Mouse (Mus musculus): ENCODE results near the gene Ddc. TPM values are rescaled to one million over a fixed set of nuclear protein-coding genes. Genes with fewer than 3 reads are reported as not detected.

Ddc gene
- polyA plus RNA-seq, 1 experiment from 2014 or later = 4.9 TPM

DNA sequence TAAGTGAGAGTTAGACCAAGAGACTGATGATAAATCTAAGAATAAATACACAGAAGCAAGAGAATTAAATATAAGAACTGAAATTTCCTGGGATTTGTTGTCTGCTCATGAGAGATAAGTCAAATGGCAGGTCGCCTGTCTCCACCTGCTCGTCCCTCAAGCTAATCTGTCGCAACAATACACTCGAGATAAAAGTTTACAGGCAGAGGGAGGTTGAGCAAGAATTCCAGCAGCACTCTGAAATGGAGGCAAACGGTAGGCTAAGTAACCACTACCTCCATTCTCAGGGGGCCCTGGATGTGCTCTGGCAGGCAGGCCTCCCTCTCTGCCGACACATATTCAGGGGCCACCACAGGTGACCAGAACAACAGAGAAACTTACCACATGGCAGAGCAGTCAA, 62.6 kb downstream of the Ddc start:
- no peak overlapping the region for H3K9ac ChIP-seq
- 51% methylated on average over 6 of the region's 6 CpGs for WGBS
- ATAC-seq (ENCODE audit: low FRiP score, low read depth) = no peak
- H3K4me2 ChIP-seq (replicated peaks) = no peak overlapping the region
- no peaks in the 10 kb centered on the region for H3K36me3 ChIP-seq
- no peaks in the 10 kb centered on the region for H3K27me3 ChIP-seq (replicated peaks)
- peaks cover 29% of the 10 kb centered on the region for H3K4me1 ChIP-seq
- no peaks in the 10 kb centered on the region for H3K9me3 ChIP-seq
- no peak overlapping the region for H3K4me3 ChIP-seq
- H3K27ac ChIP-seq = no peak overlapping the region

GRCm38 (mm10) chr11:11833100-11833499, 64.8 kb downstream of the Ddc start:
- WGBS = 6% methylated on average over 8 of the region's 8 CpGs
- no peaks in the 10 kb centered on the region for H3K27me3 ChIP-seq (replicated peaks)
- no peak overlapping the region; the same call in 1 of the 2 replicates for H3K4me2 ChIP-seq (replicated peaks)
- no peaks in the 10 kb centered on the region for H3K36me3 ChIP-seq
- H3K27ac ChIP-seq = no peak overlapping the region
- no peak for ATAC-seq (ENCODE audit: low FRiP score, low read depth)
- no peak overlapping the region for H3K9ac ChIP-seq
- H3K4me1 ChIP-seq = peaks cover 48% of the 10 kb centered on the region
- no peaks in the 10 kb centered on the region for H3K9me3 ChIP-seq
- H3K4me3 ChIP-seq = no peak overlapping the region

DNA sequence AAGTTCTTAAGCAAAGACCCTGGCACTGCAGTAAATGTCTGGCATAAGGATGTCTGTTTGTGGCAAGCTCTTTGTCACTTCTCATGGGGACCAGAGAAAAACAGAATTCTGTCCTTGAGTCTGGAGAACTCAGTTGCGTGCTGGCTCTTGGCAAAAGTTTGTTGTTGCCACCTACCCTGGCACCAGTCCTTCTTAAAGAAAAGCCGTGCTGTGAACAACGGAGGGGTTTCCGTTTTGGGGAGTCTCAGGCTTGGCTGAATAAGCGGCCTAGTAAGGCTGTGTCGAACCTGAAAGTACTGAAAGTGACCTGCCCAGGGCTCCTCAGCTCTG, 65.2 kb downstream of the Ddc start:
- Histone ChIP-seq H3K36me3 (no peaks in the 10 kb centered on the region), H3K9ac (no peak overlapping the region), H3K4me1 (peaks cover 52% of the 10 kb centered on the region), H3K4me2 (replicated peaks) (no peak overlapping the region), H3K4me3 (no peak overlapping the region), H3K9me3 (no peaks in the 10 kb centered on the region), H3K27me3 (replicated peaks) (no peaks in the 10 kb centered on the region), H3K27ac (peak overlapping the region; percentile 51; the same call in 1 of the 2 replicates)
- no peak for ATAC-seq (ENCODE audit: low FRiP score, low read depth)
- WGBS = 19% methylated on average over 6 of the region's 6 CpGs

GRCm38 (mm10) chr11:11831940-11832754, 65.8 kb downstream of the Ddc start:
- H3K4me3 ChIP-seq = no peak overlapping the region
- no peaks in the 10 kb centered on the region for H3K9me3 ChIP-seq
- no peaks in the 10 kb centered on the region for H3K27me3 ChIP-seq (replicated peaks)
- H3K4me1 ChIP-seq = peaks cover 55% of the 10 kb centered on the region
- H3K36me3 ChIP-seq = no peaks in the 10 kb centered on the region
- peak overlapping the region; percentile 51 for H3K27ac ChIP-seq
- WGBS = 5% methylated on average over 6 of the region's 6 CpGs
- no peak for ATAC-seq (ENCODE audit: low FRiP score, low read depth)
- H3K4me2 ChIP-seq (replicated peaks) = peak overlapping the region; percentile 7; the same call in 1 of the 2 replicates
- no peak overlapping the region for H3K9ac ChIP-seq

DNA sequence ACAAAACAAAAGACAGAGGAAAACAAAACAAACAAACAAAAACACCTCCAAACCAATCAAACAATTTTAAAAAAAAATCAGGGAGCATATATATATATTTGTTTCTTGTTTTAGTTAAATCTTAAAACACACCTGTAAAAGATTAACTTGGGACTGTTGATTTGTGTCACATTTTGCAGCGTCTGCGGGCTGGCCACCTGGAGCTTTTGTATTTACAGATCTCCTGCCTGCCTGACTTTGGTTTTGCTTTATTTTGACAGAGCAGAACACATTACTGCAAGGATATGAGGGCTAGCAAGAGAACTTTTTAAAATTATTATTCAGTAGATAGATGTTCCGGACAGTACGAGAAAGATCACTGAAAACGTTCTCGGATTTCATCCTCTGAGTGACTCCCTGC, 66.4 kb downstream of the Ddc start:
- Histone ChIP-seq H3K36me3 (no peaks in the 10 kb centered on the region), H3K4me3 (no peak overlapping the region), H3K4me2 (replicated peaks) (peak overlapping the region; percentile 7; the same call in 1 of the 2 replicates), H3K4me1 (peaks cover 51% of the 10 kb centered on the region), H3K9ac (no peak overlapping the region), H3K9me3 (no peaks in the 10 kb centered on the region), H3K27ac (0 out of 2 replicates have a peak overlapping the region, but pooled peaks have one; percentile 51), H3K27me3 (replicated peaks) (no peaks in the 10 kb centered on the region)
- 8% methylated on average over 6 of the region's 6 CpGs for WGBS
- no peak for ATAC-seq (ENCODE audit: low FRiP score, low read depth)

DNA sequence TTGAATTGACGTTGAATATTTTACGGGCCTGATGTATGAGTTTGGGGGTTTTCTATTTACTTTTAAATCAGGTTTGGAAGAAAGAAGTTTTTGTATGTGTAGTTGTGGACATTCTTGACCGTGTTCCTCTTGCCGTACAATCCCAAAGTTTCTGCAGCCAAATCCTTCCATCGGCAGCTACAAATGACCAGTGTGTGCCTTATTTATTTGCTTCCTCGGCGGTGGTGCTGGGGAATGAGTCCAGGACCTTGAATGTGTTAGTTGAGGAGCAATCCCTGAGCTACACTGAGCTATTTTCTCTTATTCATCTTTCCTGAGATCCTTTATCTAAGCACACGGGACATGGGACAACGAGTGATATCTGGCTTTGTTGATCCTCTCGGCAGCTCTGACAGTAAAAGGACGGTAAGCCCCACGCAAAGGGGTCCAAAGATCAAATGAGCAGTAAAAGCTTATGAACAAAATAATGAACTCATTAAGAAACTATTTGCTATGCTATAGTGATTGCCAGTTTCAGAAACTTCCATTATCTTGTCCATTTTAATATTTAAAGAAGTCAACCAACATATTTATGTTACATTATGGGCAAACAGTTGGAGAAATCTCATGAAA, 67.0 kb downstream of the Ddc start:
- no peaks in the 10 kb centered on the region for H3K36me3 ChIP-seq
- ATAC-seq (ENCODE audit: low FRiP score, low read depth) = no peak

GRCm38 (mm10) chr11:11829161-11830000, 68.6 kb downstream of the Ddc start:
- H3K9ac ChIP-seq = no peak overlapping the region
- no peak overlapping the region for H3K4me3 ChIP-seq
- H3K27ac ChIP-seq = no peak overlapping the region
- H3K4me2 ChIP-seq (replicated peaks) = no peak overlapping the region
- H3K9me3 ChIP-seq = no peaks in the 10 kb centered on the region
- peaks cover 63% of the 10 kb centered on the region for H3K4me1 ChIP-seq
- no peak for ATAC-seq (ENCODE audit: low FRiP score, low read depth)
- no peaks in the 10 kb centered on the region for H3K27me3 ChIP-seq (replicated peaks)
- WGBS = 28% methylated on average over 11 of the region's 11 CpGs
- no peaks in the 10 kb centered on the region for H3K36me3 ChIP-seq

More for the DNA sequence above, 67.0 kb downstream of the Ddc start:
- Histone ChIP-seq H3K4me1 (peaks cover 51% of the 10 kb centered on the region), H3K4me3 (no peak overlapping the region), H3K4me2 (replicated peaks) (no peak overlapping the region; the same call in 1 of the 2 replicates), H3K27ac (no peak overlapping the region), H3K9me3 (no peaks in the 10 kb centered on the region), H3K27me3 (replicated peaks) (no peaks in the 10 kb centered on the region), H3K9ac (no peak overlapping the region)
- WGBS = 22% methylated on average over 12 of the region's 12 CpGs

DNA sequence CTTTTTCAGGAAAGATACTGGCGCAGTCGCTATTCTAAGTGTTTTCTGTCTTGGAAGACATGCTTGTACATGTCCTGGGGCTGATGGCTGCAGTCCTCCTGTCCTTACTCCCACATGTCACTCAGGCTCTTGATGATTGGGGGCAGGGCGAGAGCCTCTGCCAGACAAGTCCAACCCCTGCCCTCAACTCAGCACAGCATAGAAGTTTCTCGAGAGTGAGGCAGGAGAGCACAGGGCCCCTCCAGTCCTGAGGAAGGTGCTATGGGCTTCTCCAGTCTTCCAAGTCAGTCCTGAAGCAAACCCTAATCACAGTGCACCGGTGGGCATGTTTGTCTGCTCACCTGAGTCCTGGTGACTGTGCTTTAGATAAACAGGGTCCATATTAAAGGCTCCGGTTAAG, 69.2 kb downstream of the Ddc start:
- Histone ChIP-seq H3K27ac (no peak overlapping the region), H3K27me3 (replicated peaks) (no peaks in the 10 kb centered on the region), H3K4me3 (no peak overlapping the region), H3K4me2 (replicated peaks) (no peak overlapping the region), H3K36me3 (no peaks in the 10 kb centered on the region), H3K4me1 (peaks cover 67% of the 10 kb centered on the region), H3K9me3 (no peaks in the 10 kb centered on the region), H3K9ac (no peak overlapping the region)
- ATAC-seq (ENCODE audit: low FRiP score, low read depth) = peak; percentile 41
- whole genome bisulfite sequencing = 31% methylated on average over 6 of the region's 6 CpGs

- no peaks in the 10 kb centered on the region for H3K27me3 ChIP-seq (replicated peaks)
- peak overlapping the region; percentile 12; the same call in 1 of the 2 replicates for H3K4me2 ChIP-seq (replicated peaks)
- WGBS = 24% methylated on average over 5 of the region's 5 CpGs
- H3K4me1 ChIP-seq = peaks cover 71% of the 10 kb centered on the region
- peak; percentile 49 for ATAC-seq (ENCODE audit: low FRiP score, low read depth)
- H3K4me3 ChIP-seq = no peak overlapping the region
- H3K27ac ChIP-seq = no peak overlapping the region
- no peaks in the 10 kb centered on the region for H3K36me3 ChIP-seq
- no peak overlapping the region for H3K9ac ChIP-seq
- no peaks in the 10 kb centered on the region for H3K9me3 ChIP-seq
Observed at GRCm38 (mm10) chr11:11828251-11828650, 69.7 kb downstream of the Ddc start.

DNA sequence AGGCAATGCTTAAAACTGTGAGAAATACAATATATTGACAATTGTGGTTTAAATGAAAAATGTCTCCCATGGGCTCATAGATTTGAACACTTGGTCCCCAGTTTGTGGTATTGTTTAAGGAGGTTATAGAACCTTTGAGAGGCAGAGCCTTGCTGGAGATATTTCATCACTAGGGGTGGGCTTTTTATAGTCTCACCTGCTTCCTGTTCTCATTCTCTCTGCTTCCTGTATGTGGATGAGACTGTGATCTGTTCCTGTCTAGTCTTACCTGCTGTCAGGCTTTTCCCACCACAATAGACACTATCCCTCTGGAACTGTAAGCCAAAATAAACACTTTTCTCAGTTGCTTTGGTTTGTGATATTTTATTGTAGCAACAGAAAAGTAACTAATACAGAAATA, 71.5 kb downstream of the Ddc start:
- Histone ChIP-seq H3K9me3 (no peaks in the 10 kb centered on the region), H3K27me3 (replicated peaks) (no peaks in the 10 kb centered on the region), H3K9ac (no peak overlapping the region), H3K4me1 (peaks cover 71% of the 10 kb centered on the region), H3K4me3 (no peak overlapping the region), H3K4me2 (replicated peaks) (no peak overlapping the region), H3K27ac (no peak overlapping the region), H3K36me3 (no peaks in the 10 kb centered on the region)
- no peak for ATAC-seq (ENCODE audit: low FRiP score, low read depth)

DNA sequence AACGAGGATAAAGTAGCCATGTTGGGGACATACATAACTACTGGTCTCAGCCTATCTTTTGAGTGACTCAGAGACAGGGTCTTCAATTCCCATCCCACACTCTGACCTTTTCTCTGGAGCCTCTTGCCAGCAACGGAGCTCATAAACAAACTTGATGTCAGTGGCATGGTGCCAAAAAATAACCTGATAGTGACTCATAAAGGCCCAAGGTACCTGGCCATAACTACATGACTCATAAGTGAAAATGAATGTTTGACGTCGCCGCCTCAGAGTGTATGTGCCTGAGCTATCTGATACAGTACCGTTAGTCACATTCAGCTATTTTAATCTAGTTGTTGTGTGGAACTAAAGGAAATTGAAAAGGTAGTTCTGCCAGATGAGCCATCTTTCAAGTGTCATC, 72.3 kb downstream of the Ddc start:
- ATAC-seq (ENCODE audit: low FRiP score, low read depth) = no peak

DNA sequence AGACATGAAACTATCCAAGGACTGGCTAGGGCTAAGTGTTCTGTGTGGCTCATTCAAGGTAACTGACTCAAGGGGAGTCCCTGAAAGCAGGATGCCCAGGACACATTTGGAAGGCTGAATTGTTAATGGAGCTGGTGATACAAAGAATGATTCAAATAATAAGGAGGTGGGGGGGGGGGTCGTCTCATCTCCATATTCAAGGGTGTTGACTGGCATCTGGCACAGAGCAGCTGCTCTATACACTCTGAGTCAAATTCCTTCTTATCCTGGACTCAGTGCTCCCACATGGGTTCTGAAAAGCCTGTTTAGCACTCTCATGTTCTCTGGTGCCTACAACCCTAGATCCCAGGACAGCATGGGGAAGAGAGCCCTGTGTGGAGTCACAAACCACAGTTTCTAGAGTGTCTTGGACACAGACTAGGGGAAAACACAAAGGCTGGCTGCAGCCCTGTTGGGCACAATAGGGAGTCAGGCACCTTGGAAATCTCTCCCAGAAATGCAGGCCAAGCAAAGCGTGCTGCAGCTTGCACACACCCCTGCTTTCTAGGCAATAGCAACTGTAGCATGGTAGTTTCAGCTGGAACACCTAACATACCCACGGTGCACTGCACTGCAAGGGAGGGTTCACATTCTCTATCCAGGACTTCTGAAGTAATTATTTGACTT, 72.8 kb downstream of the Ddc start:
- Histone ChIP-seq H3K27ac (no peak overlapping the region), H3K9ac (no peak overlapping the region), H3K9me3 (no peaks in the 10 kb centered on the region), H3K4me1 (peaks cover 70% of the 10 kb centered on the region), H3K36me3 (no peaks in the 10 kb centered on the region), H3K4me2 (replicated peaks) (no peak overlapping the region), H3K4me3 (no peak overlapping the region), H3K27me3 (replicated peaks) (no peaks in the 10 kb centered on the region)
- WGBS = 53% methylated on average over 3 of the region's 3 CpGs
- no peak for ATAC-seq (ENCODE audit: low FRiP score, low read depth)

More for the DNA sequence above, 72.3 kb downstream of the Ddc start:
- H3K36me3 ChIP-seq = no peaks in the 10 kb centered on the region
- no peak overlapping the region for H3K4me3 ChIP-seq
- H3K9ac ChIP-seq = no peak overlapping the region
- H3K9me3 ChIP-seq = no peaks in the 10 kb centered on the region
- no peak overlapping the region for H3K4me2 ChIP-seq (replicated peaks)
- H3K4me1 ChIP-seq = peaks cover 73% of the 10 kb centered on the region
- 83% methylated on average over 6 of the region's 6 CpGs for WGBS
- H3K27ac ChIP-seq = no peak overlapping the region
- H3K27me3 ChIP-seq (replicated peaks) = no peaks in the 10 kb centered on the region
